Comparison of ENCODE assay signal across 10 mouse cellular contexts in the genomic region with DNA sequence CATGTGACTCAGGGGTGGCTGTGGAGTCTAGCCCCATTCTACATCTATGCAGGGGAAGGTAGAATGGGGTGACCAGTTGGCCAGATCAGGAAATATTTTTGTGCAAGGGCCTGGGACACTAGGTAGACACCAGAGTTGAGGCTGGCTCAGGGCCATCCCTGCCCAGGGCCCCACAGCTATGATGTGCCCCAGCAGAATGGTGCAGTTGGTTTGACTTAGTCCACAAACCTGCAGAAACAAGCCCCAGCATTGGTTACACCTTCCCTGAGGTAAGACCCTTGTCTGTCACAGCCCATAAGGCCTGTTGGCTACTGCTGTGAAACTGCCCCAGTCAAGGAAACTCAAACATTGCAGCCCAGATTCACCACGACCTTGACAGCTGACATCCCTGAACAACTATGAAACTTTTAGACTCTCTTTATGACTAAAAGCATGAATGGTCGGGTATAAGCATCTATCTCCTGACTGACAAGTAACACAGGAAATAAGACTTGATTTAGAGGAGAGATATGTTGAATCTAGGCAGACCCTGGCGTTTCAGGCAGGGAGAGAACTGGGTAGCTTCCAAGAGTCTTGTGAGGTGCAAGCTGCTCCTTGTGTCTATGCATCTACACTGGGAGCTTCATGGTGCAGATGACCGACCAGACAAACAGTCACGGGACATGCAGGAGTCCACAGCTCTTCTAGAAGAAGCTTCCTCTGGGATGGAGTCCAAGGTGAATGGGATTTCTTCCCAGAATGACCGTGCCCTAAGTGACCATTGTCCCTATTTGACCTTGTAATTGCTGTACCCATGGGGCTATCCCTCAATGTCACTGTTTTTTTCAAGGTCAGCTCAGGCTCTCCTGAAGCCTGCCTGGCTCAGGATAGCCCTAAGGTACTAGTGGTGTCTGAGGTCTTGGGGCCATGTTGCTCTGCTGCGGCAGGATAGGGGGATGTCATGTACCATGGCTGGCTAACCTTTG.
DNase-seq lines count a peak whose midpoint lies in the region; ATAC-seq lines count a peak whose summit lies in the region.
"Had no signal": no experiment of that assay in that cellular context is flagged by ENCODE, and none has a peak within 500 bp of the region (broad histone marks: within the 10 kb centered on the region; RNA-seq: fewer than 3 reads in every experiment).

No protein-coding gene starts in this region.

- no peaks in the 10 kb centered on the region for H3K27me3 ChIP-seq in heart, embryonic 14.5 days (ENCODE audit: control insufficient read depth, insufficient read depth, low read length)
- no peaks in the 10 kb centered on the region for H3K27me3 ChIP-seq in forebrain, embryonic 12.5 days
- H3K27me3 ChIP-seq: liver, embryonic 12.5 days had no signal

- 72% methylated on average over 7 of the region's 7 CpGs for WGBS in heart, embryonic 14.5 days
- WGBS in forebrain, embryonic 12.5 days: 87% methylated on average over 7 of the region's 7 CpGs

- no peak for ATAC-seq in heart, embryonic 14.5 days (ENCODE audit: insufficient number of reproducible peaks, insufficient read depth, low FRiP score, low read depth)
- ATAC-seq in forebrain, embryonic 12.5 days (ENCODE audit: low FRiP score): no peak
- ATAC-seq: liver, embryonic 12.5 days had no signal

- H3K9me3 ChIP-seq in heart, embryonic 14.5 days (ENCODE audit: control insufficient read depth, low read length): no peaks in the 10 kb centered on the region
- H3K9me3 ChIP-seq in forebrain, embryonic 12.5 days: no peaks in the 10 kb centered on the region
- H3K9me3 ChIP-seq: forebrain, embryonic 10.5 days; liver, embryonic 12.5 days had no signal

- H3K4me1 ChIP-seq in heart, embryonic 14.5 days (ENCODE audit: control insufficient read depth in 2 of 2, insufficient read depth in 2 of 2, low read length in 2 of 2): peaks cover 25 to 32% of the 10 kb centered on the region in 2 experiments
- H3K4me1 ChIP-seq in forebrain, embryonic 12.5 days: no peaks in the 10 kb centered on the region
- H3K4me1 ChIP-seq: liver, embryonic 12.5 days had no signal

- H3K4me2 ChIP-seq in heart, embryonic 14.5 days (ENCODE audit: low read length): no peak overlapping the region
- H3K4me2 ChIP-seq in forebrain, embryonic 12.5 days: no peak overlapping the region
- H3K4me2 ChIP-seq: liver, embryonic 12.5 days had no signal

- no peak overlapping the region for H3K9ac ChIP-seq in heart, embryonic 14.5 days (ENCODE audit: low read length)
- no peak overlapping the region for H3K9ac ChIP-seq in forebrain, embryonic 12.5 days
- H3K9ac ChIP-seq: liver, embryonic 12.5 days had no signal

- no peak overlapping the region for H3K4me3 ChIP-seq in heart, embryonic 14.5 days (ENCODE audit: control insufficient read depth in 1 of 2, insufficient read depth in 1 of 2, low read depth in 1 of 2, low read length in 2 of 2)
- H3K4me3 ChIP-seq in forebrain, embryonic 12.5 days (replicated peaks): no peak overlapping the region
- H3K4me3 ChIP-seq: forebrain, embryonic 10.5 days; liver, embryonic 12.5 days had no signal

- intact Hi-C loops in heart, postnatal 36 days (cut with DNase I): no loop called here

- peaks cover 12% of the 10 kb centered on the region; the same call in 1 of the 2 replicates for H3K36me3 ChIP-seq in heart, embryonic 14.5 days (ENCODE audit: control insufficient read depth, insufficient read depth, low read length)
- H3K36me3 ChIP-seq in forebrain, embryonic 12.5 days (replicated peaks): peaks cover 14% of the 10 kb centered on the region
- H3K36me3 ChIP-seq: liver, embryonic 12.5 days had no signal

- H3K27ac ChIP-seq in heart, embryonic 14.5 days (replicated peaks in 1 of 2; ENCODE audit: control insufficient read depth in 1 of 2, insufficient read depth in 1 of 2, low read depth in 2 of 2, low read length in 2 of 2): peak overlapping the region; percentile 46 to 55
- H3K27ac ChIP-seq in forebrain, embryonic 12.5 days: no peak overlapping the region
- H3K27ac ChIP-seq: forebrain, embryonic 10.5 days; liver, embryonic 12.5 days had no signal

- peak; percentile 74 to 79 for DNase-seq in heart, adult 18-20 months
- DNase-seq in heart, postnatal 36 days: no peak
- peak; percentile 20 for DNase-seq in CD4-positive, CD25-positive, alpha-beta regulatory T cell, adult 2 months (ENCODE audit: low read depth, low spot score)
- peak; percentile 42 for DNase-seq in kidney, postnatal 14 days
- DNase-seq in cerebellum, postnatal 25 days: no peak
- DNase-seq in cerebellum, adult 11-12 months: no peak

Comparison
In these comparisons a context has a peak if more than half of its experiments do, and no peak if none do; other contexts are left out.
1. DNase-seq: peak in heart, adult 18-20 months (2 of 2), CD4-positive, CD25-positive, alpha-beta regulatory T cell, adult 2 months (single experiment) and kidney, postnatal 14 days (single experiment); none in heart, postnatal 36 days (0 of 2), cerebellum, postnatal 25 days (0 of 2) and cerebellum, adult 11-12 months (single experiment).